Mouse (Mus musculus) bone marrow, adult 2 months (tissue): ENCODE data around the gene Mypn.

Source experiments
- CTCF ChIP-seq: fragments of 200-500 bp; IDR thresholded peaks from 2 replicates; pipeline ENCODE4 v1.5.1; 2011; ENCODE audit warnings: low read length, control low read depth; ENCODE audit not compliant: control insufficient read depth, insufficient read depth
- POLR2A ChIP-seq: fragments of 200-500 bp; IDR thresholded peaks from 2 replicates; pipeline ENCODE4 v1.6.1; 2011; ENCODE audit warnings: low read depth, mild to moderate bottlenecking, control low read depth, low read length, borderline replicate concordance; ENCODE audit not compliant: control insufficient read depth

- no peak for TF ChIP-seq CTCF
- TF ChIP-seq POLR2A, result no peak
These were observed 44.7 kb upstream of the Mypn start for GRCm38 (mm10) chr10:63248421-63248820.
